21 mouse cellular contexts compared by ENCODE assay signal in the genomic region with DNA sequence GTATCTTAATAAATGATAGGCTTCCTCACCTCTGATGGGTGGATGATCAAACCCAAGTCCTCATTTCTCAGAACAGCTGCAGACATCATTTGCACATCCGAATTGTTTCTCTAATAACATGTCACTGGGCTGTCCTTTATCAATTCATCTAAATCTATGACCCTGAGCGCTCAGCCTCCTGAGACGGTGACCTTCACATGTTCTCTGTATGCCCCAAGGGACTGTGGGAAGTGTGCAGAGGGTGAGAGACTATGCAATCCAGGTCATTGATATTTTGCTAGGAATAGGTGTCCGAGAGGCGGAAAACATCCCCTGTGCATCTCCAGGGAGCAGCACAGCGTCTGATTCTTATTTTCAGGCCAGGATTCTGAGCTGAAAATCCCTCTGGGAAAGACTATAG. TPM values are rescaled to one million over a fixed set of nuclear protein-coding genes. Genes with fewer than 3 reads are reported as not detected.
DNase-seq lines count a peak whose midpoint lies in the region; ATAC-seq lines count a peak whose summit lies in the region.
"Had no signal": no experiment of that assay in that cellular context is flagged by ENCODE, and none has a peak within 500 bp of the region (broad histone marks: within the 10 kb centered on the region; RNA-seq: fewer than 3 reads in every experiment).

No protein-coding gene starts in this region.

- peak; percentile 53 for DNase-seq in heart, adult 11 months
- no peak for DNase-seq in heart, postnatal 4 days
- DNase-seq in hindbrain, embryonic 11.5 days (ENCODE audit: low spot score): no peak
- no peak for DNase-seq in hindbrain, embryonic 14.5 days (ENCODE audit: low spot score)
- DNase-seq: adrenal gland, adult 2 months; adrenal gland, adult 8-10 months; adrenal gland, postnatal 10 days; adrenal gland, postnatal 14 days; adrenal gland, postnatal 25 days; adrenal gland, postnatal 36 days; B cell, adult 2 months; cerebellum, adult 11 months; cerebellum, adult 11-12 months; cerebellum, adult 18-20 months had no signal

- 66% methylated on average over 6 of the region's 6 CpGs for WGBS in hindbrain, embryonic 11.5 days
- 67% methylated on average over 6 of the region's 6 CpGs for WGBS in hindbrain, embryonic 14.5 days

- no peaks in the 10 kb centered on the region for H3K4me1 ChIP-seq in hindbrain, embryonic 11.5 days (replicated peaks; ENCODE audit: control insufficient read depth, insufficient read depth, low read length)
- no peaks in the 10 kb centered on the region for H3K4me1 ChIP-seq in hindbrain, embryonic 14.5 days (replicated peaks; ENCODE audit: control insufficient read depth, insufficient read depth, low read length)

- ATAC-seq in hindbrain, embryonic 11.5 days (ENCODE audit: low FRiP score): peak; percentile 53; the same call in 1 of the 2 replicates
- ATAC-seq in hindbrain, embryonic 14.5 days (ENCODE audit: low FRiP score): no peak
- ATAC-seq: activated CD4-positive, CD25-positive, alpha-beta regulatory T cell, adult 4 months; CD4-positive, CD25-positive, alpha-beta regulatory T cell, adult 4 months; Patski had no signal

- H3K27ac ChIP-seq in hindbrain, embryonic 11.5 days (ENCODE audit: low read depth, low read length): no peak overlapping the region
- H3K27ac ChIP-seq in hindbrain, embryonic 14.5 days: no peak overlapping the region

- no peaks in the 10 kb centered on the region for H3K27me3 ChIP-seq in hindbrain, embryonic 11.5 days (ENCODE audit: control insufficient read depth, insufficient read depth, low read length)
- no peaks in the 10 kb centered on the region for H3K27me3 ChIP-seq in hindbrain, embryonic 14.5 days (ENCODE audit: control insufficient read depth, insufficient read depth, low read length)
- H3K27me3 ChIP-seq: CH12.LX had no signal

- no peaks in the 10 kb centered on the region for H3K36me3 ChIP-seq in hindbrain, embryonic 11.5 days (ENCODE audit: control insufficient read depth, insufficient read depth, low read length)
- no peaks in the 10 kb centered on the region for H3K36me3 ChIP-seq in hindbrain, embryonic 14.5 days (replicated peaks; ENCODE audit: control insufficient read depth, insufficient read depth)
- H3K36me3 ChIP-seq: G1E had no signal

- no peak overlapping the region for H3K4me2 ChIP-seq in hindbrain, embryonic 11.5 days (replicated peaks; ENCODE audit: low read depth, low read length)
- no peak overlapping the region for H3K4me2 ChIP-seq in hindbrain, embryonic 14.5 days (replicated peaks)

- H3K9me3 ChIP-seq in hindbrain, embryonic 11.5 days (ENCODE audit: control insufficient read depth, low read length): no peaks in the 10 kb centered on the region
- no peaks in the 10 kb centered on the region for H3K9me3 ChIP-seq in hindbrain, embryonic 14.5 days (ENCODE audit: control insufficient read depth, low read length)
- H3K9me3 ChIP-seq: G1E had no signal

- no peak overlapping the region for H3K9ac ChIP-seq in hindbrain, embryonic 11.5 days (ENCODE audit: low read depth, low read length)
- H3K9ac ChIP-seq in hindbrain, embryonic 14.5 days: no peak overlapping the region

- no peak overlapping the region for H3K4me3 ChIP-seq in hindbrain, embryonic 11.5 days (ENCODE audit: low read depth, low read length)
- H3K4me3 ChIP-seq in hindbrain, embryonic 14.5 days (replicated peaks; ENCODE audit: low read length): no peak overlapping the region

RNA-seq across cellular contexts. Expression of gene Trpc3, which starts 22.2 kb away (rescaled TPM):
- total RNA-seq in heart, postnatal 4 days (2021): 1 to 10 TPM; 9.6 to 9.8 TPM
- polyA plus RNA-seq in hindbrain, embryonic 11.5 days (2014; fragmentation: Nextera tagmentation; extraction: Ambion mirVana): 4.3 and 5.2 TPM in 2 replicates
- polyA plus RNA-seq in hindbrain, embryonic 14.5 days (2014; fragmentation: Nextera tagmentation; extraction: Ambion mirVana): 16.3 and 20.0 TPM in 2 replicates
- total RNA-seq: CH12.LX, MEL had no signal
- polyA plus RNA-seq: C2C12; CD4-positive, CD25-positive, alpha-beta regulatory T cell, adult 4 months; G1E had no signal

RNA-seq across cellular contexts. Expression of gene Bbs7, which starts 54.5 kb away (rescaled TPM):
- total RNA-seq in heart, postnatal 4 days (2021): 1 to 10 TPM; 8.9 to 9.9 TPM
- 20.2 and 23.1 TPM in 2 replicates for polyA plus RNA-seq in hindbrain, embryonic 11.5 days (2014; fragmentation: Nextera tagmentation; extraction: Ambion mirVana)
- polyA plus RNA-seq in hindbrain, embryonic 14.5 days (2014; fragmentation: Nextera tagmentation; extraction: Ambion mirVana): 20.6 and 24.0 TPM in 2 replicates
- total RNA-seq: MEL had no signal
